Mouse (Mus musculus): ENCODE results near the gene S100a5.

S100a5 gene

DNA sequence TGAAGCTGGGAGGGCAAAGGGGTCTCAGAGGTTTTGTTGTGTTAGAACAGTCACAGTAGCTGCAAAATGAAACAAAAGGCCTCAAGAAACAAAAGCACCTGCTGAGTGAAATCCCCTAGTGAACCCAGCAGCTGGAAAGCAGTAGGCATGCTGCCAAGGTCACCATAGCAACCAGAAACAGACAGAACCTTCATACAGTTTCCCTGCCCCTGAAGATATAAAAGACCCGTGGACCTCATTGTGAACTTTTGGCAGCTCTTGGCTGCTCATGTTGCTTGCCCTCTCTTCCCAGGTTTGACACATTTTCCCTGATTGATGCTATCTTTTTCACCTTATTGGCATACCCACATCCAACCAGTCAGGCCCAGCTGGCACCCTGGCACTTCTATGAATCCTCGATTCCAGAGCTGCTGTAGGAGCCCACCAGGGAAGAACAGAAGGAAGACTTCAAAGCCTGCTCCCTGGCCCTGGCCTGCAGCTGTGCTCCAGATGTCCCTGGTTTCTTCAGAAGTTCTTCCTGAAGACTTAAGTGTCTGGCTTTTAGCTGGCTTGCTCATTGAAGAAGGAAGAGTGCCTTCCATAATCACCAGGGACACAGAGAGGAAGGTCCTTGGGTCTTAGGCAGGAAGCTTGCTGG, 15.2 kb downstream of the S100a5 start:
- in situ Hi-C loops (cut with MboI, MseI) = loop anchor here (10.0 kb wide), 1 partner anchor 219 kb away; no protein-coding TSS in a partner anchor

GRCm38 (mm10) chr3:90625496-90625895, 17.2 kb downstream of the S100a5 start:
- in situ Hi-C loops (cut with MboI, MseI) = loop anchor here (10.0 kb wide), 1 partner anchor 221 kb away; no protein-coding TSS in a partner anchor

DNA sequence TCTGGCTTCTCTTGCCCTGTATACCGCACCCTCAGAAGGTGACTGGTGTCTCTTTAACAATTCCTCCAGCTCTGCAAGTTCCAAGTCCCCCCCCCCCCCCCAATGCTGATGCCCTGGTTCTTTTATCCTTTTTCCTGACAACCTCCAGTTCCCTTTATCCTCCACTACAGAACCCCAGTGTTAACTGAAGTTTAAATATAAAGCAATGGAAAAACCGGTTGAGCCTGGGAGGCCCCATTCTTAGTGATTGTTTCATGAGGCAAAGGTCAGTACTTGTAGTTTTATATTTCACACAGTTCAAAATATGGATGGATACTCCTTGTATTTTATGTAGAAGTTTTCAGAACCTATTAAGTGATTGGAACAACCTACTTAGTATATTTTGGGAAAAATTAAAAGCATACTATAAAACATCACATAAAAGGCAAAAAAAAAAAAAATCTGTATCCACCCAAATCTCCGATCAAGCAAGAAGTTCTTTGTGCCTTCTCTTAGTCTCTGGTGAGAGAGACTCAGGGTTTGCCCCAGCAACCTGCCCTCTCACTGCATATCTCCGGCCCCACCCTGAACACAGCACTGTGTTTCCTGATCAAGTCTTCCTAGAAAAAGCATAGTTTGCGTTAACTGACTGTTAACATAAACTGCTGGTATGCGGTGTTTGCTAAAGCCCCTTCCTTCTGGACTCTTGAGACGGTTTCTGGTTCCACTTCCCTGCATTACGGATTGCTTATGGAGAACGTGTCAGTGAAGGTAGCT, 18.1 kb downstream of the S100a5 start:
- in situ Hi-C loops (cut with MboI, MseI) = loop anchor here (10.0 kb wide), 1 partner anchor 222 kb away; no protein-coding TSS in a partner anchor

DNA sequence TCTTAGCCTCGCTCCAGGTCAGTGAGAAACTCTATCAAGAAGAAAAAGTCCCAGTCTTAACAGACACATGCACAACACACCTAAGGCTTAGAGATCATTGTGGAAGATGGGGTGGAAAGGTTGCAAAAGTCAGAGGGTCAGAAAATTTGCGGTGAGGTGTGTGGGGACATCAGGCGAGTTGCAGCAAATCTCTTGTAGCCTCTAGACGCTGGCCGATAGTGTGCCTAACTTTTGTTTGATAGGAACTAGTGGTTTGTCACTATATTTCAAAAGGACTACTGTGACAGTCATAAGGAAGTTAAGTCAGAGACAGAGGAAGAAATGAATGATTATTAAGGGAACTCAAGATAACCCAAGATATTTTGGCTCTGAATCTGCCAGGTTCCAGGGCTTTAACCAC, 19.0 kb downstream of the S100a5 start:
- in situ Hi-C loops (cut with MboI, MseI) = loop anchor here (10.0 kb wide), 1 partner anchor 223 kb away; no protein-coding TSS in a partner anchor

DNA sequence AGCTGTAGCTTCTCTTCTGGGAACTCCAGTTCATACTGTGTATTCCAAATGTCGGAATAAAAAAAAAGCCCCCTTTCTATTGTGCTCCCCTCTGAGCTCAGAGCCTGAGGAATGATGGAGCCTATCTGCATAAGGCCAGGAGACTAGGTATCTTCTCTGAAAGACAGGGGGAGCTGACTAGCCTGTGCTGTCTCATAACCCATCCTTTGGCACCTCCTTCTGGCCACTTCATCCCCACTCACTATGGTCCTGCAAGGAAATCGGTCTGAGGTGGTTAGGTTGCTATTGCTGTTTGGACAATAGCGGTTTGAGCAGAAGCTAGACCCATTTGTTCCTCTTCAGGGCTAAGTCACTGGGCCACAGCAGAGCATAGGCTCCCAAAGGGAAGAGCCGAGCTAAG, 19.5 kb downstream of the S100a5 start:
- in situ Hi-C loops (cut with MboI, MseI) = loop anchor here (10.0 kb wide), 1 partner anchor 223 kb away; no protein-coding TSS in a partner anchor

DNA sequence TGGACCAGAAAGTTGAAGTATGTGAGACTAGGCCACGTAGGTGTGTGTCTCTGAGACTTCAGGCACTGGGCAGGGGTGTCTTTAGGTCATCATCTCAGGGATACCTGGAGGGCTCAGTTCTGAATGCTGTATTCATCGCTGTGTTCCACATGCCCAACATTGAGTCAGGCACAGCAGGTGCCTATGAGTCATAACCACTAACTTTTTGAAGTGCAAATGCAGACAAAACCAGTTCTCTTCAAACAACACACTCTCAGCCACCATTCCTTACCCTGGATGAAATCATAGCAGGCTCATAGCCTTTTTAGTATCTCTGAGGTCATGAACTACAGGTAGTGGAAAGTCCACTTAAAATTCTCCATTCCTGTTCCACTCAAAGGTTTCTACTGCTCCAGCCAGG, 21.0 kb downstream of the S100a5 start:
- in situ Hi-C loops (cut with MboI, MseI) = loop anchor here (10.0 kb wide), 1 partner anchor 224 kb away; no protein-coding TSS in a partner anchor

GRCm38 (mm10) chr3:90631984-90632383, 23.7 kb downstream of the S100a5 start:
- in situ Hi-C loops (cut with MboI, MseI) = no loop called here

DNA sequence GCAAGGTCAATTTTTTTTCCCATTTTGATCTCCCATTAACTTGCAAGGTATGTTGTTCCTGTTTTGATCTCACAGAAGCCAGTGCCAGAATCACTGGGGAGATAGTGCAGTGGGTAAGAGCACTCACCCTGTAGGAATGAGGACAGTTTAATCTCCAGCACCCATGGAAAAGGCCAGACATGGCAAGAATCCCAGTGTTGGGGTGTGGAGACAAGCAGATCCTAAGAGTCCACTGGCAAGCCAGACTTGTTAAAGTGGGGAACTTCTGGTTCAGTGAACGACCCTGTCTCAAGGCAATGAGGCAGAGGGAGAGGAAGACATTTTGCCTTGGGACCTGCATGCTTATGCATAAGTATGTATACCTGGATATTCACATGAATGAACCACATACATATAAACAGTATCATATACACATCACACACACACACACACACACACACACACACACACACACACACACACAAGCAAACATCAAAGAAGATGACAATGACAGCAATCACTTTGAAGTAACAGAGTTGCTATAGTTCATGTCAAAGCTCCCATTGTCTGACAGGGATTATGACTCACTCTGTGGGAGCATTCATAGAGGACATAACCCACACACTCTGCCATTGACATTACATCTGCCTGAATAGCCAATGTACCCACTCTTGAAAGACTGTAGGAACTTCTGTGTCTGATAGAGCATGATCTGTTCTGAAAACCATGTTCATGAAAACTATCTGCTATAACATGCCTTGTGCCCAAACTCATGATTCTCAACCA, 30.4 kb downstream of the S100a5 start:
- in situ Hi-C loops (cut with MboI, MseI) = no loop called here

GRCm38 (mm10) chr3:90639511-90640154, 31.3 kb downstream of the S100a5 start:
- in situ Hi-C loops (cut with MboI, MseI) = loop anchor here (10.0 kb wide), 1 partner anchor 125 kb away; the partner anchor contains the start of genes S100a1 and S100a13

GRCm38 (mm10) chr3:90640981-90641380, 32.7 kb downstream of the S100a5 start:
- in situ Hi-C loops (cut with MboI, MseI) = loop anchor here (10.0 kb wide), 1 partner anchor 126 kb away; the partner anchor contains the start of genes S100a1 and S100a13

GRCm38 (mm10) chr3:90644220-90644619, 35.9 kb downstream of the S100a5 start:
- in situ Hi-C loops (cut with MboI, MseI) = loop anchor here (10.0 kb wide), 1 partner anchor 129 kb away; the partner anchor contains the start of genes S100a1 and S100a13

DNA sequence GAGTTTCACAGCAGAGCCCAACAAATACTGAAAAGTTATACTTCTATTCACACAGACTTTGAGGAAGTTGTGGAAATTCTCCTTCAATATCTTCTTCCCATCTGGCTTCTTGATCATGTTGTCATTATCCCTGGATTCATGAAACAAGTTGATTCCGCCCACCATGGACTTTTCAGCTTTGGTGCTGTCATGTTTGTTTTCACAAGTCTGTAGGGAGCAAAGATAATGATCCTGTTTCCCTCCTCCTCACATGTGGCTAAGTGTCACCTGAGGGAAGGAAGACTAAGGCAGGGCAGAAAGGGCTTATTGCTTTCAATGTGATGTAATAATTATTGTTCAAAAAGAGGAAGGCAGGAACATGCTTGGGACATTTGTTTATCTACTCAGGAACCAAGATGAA, 39.0 kb downstream of the S100a5 start:
- in situ Hi-C loops (cut with MboI, MseI) = loop anchor here (10.0 kb wide), 1 partner anchor 132 kb away; the partner anchor contains the start of genes S100a1 and S100a13

- in situ Hi-C loops (cut with MboI, MseI) = loop anchor here (10.0 kb wide), 1 partner anchor 134 kb away; the partner anchor contains the start of genes S100a1 and S100a13
These were observed 40.7 kb downstream of the S100a5 start for GRCm38 (mm10) chr3:90648981-90649380.

GRCm38 (mm10) chr3:90649832-90650231, 41.5 kb downstream of the S100a5 start:
- in situ Hi-C loops (cut with MboI, MseI) = loop anchor here (10.0 kb wide), 1 partner anchor 135 kb away; the partner anchor contains the start of genes S100a1 and S100a13

DNA sequence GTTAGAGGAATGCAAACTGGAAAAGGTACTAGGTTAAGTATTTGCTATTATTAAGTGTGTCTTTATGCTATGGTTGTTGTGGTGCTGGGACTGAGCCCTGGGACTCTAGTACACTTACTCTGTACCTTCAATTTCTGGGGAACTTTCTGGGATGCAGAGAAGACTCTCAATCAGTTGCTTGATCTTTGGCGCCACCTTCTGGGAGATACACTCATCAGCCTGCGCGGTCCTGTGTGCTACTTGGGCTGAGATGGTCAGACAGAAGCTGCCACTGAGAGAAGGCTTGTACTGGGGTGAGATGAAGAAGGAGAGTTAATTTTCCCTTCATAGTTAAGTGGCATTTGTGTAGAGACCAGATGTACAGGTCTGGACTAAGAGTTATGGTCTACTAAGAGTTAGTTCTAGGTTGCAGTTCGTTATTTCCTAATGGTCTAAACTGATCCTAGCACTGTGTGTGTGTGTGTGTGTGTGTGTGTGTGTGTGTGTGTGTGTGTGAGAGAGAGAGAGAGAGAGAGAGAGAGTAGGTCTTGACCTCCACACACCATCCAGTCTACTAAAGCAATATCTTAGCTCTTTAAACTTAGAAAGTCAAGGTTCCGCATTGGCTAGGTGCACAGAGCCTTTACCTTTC, 44.7 kb downstream of the S100a5 start:
- in situ Hi-C loops (cut with MboI, MseI) = no loop called here

DNA sequence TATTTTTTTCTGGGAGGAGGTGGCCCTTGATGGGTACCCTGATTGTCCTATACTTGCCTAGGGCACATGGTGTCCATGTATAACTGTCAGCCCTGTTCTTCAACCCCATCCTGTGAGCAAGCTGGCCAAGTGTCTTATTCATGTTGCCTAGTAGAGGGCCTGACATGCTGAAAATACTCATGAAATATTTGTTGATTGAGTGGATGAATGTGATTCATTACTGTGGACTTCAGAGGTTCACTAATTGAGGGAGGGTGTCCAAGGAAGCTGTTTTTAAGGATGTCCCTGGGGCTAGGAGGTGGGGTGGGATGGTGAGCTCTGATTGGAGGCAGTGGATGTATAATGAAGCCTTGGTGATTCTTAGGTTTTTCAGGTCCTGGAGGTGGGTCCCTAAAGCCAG, 45.4 kb downstream of the S100a5 start, which contains the start of gene S100a7a:
TSS of gene S100a7a (plus strand) at position 301 of the 400 bp plus-strand sequence.
- in situ Hi-C loops (cut with MboI, MseI) = no loop called here

- in situ Hi-C loops (cut with MboI, MseI) = no loop called here
These were observed 49.1 kb downstream of the S100a5 start for GRCm38 (mm10) chr3:90657405-90657804.

DNA sequence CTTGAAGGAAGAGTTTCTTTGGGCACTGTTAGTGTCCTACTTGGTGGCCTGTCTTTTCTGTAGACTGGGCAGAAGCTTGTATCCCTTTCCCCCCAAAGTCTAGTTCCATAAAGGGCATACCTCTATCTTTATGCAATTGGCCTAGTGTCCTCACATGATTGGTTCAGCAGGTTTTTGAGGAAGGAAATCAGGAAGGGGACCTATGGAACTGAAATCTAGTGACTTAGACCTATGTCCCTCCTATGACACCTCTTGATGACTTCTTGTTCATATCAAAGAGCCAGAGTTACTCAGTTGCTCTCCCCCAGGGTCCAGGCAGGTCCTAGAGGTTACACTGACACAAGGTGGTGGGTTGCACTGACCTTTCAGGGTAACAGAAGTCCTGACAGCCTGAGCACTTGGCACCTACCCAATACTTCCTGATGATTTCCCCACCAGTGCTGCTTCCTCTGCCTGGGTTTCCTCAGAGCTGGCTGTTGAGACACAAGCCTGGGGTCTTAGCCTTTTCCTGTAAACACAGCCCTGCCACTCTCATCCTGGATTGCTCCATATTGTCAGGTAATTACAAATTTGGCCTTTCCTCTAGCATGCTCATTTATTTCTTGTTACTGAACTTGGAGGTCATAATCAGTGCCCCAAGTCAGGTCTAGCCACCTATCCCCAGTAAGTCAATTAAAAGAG, 51.2 kb downstream of the S100a5 start:
- in situ Hi-C loops (cut with MboI, MseI) = no loop called here

Measured in regulatory T cell (primary cell).